ENCODE assay signal across 30 mouse cellular contexts in the genomic region with DNA sequence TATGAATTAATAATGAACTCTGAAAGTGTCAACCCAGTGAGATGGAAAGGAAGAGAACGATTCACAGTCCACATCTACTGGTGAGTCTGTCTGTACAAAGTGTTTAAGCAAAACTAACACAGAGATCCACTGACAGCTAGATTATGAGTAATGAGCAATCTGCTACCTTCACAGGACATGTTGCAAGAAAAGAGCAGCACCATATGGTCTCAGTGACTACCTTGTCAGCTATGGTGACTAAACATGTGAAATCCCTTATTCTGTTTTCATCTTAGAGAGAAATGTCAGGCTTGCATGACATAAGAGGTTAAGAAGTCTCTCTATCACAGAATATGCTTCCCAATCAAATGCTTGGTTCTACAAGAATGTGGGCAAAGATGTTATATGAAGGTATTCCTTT. TPM values are rescaled to one million over a fixed set of nuclear protein-coding genes. Genes with fewer than 3 reads are reported as not detected.
DNase-seq lines count a peak whose midpoint lies in the region; ATAC-seq lines count a peak whose summit lies in the region.
"Had no signal": no experiment of that assay in that cellular context is flagged by ENCODE, and none has a peak within 500 bp of the region (broad histone marks: within the 10 kb centered on the region; RNA-seq: fewer than 3 reads in every experiment).

No protein-coding gene starts in this region.

- no peak overlapping the region for H3K4me2 ChIP-seq in forebrain, embryonic 13.5 days
- no peak overlapping the region for H3K4me2 ChIP-seq in forebrain, embryonic 11.5 days (ENCODE audit: low read depth, low read length, severe bottlenecking)
- no peak overlapping the region for H3K4me2 ChIP-seq in forebrain, embryonic 16.5 days (ENCODE audit: low read length)
- H3K4me2 ChIP-seq in forebrain, embryonic 12.5 days, result no peak overlapping the region
- H3K4me2 ChIP-seq: embryonic facial prominence, embryonic 12.5 days; embryonic facial prominence, embryonic 15.5 days; heart, embryonic 12.5 days; heart, embryonic 15.5 days; hindbrain, embryonic 13.5 days had no signal

- no peak overlapping the region for H3K4me3 ChIP-seq in forebrain, embryonic 13.5 days
- no peak overlapping the region for H3K4me3 ChIP-seq in forebrain, embryonic 11.5 days (ENCODE audit: low read depth, low read length)
- H3K4me3 ChIP-seq in forebrain, embryonic 16.5 days (replicated peaks; ENCODE audit: low read length), result no peak overlapping the region
- H3K4me3 ChIP-seq in forebrain, embryonic 12.5 days (replicated peaks), result no peak overlapping the region
- H3K4me3 ChIP-seq: embryonic facial prominence, embryonic 12.5 days; embryonic facial prominence, embryonic 15.5 days; heart, embryonic 12.5 days; heart, embryonic 15.5 days; hindbrain, embryonic 10.5 days; hindbrain, embryonic 13.5 days had no signal

- no peaks in the 10 kb centered on the region for H3K9me3 ChIP-seq in forebrain, embryonic 13.5 days (replicated peaks)
- H3K9me3 ChIP-seq in forebrain, embryonic 11.5 days (ENCODE audit: control insufficient read depth, low read length), result no peaks in the 10 kb centered on the region
- no peaks in the 10 kb centered on the region for H3K9me3 ChIP-seq in forebrain, embryonic 16.5 days (ENCODE audit: control insufficient read depth, low read length)
- no peaks in the 10 kb centered on the region for H3K9me3 ChIP-seq in forebrain, embryonic 12.5 days
- H3K9me3 ChIP-seq: embryonic facial prominence, embryonic 12.5 days; embryonic facial prominence, embryonic 15.5 days; G1E; heart, embryonic 12.5 days; heart, embryonic 15.5 days; hindbrain, embryonic 10.5 days; hindbrain, embryonic 13.5 days had no signal

- H3K36me3 ChIP-seq in forebrain, embryonic 13.5 days (ENCODE audit: poor library complexity, severe bottlenecking), result no peaks in the 10 kb centered on the region
- H3K36me3 ChIP-seq in forebrain, embryonic 11.5 days (ENCODE audit: control insufficient read depth, insufficient read depth, low read length), result no peaks in the 10 kb centered on the region
- H3K36me3 ChIP-seq in forebrain, embryonic 16.5 days (ENCODE audit: control insufficient read depth, insufficient read depth), result no peaks in the 10 kb centered on the region
- H3K36me3 ChIP-seq in forebrain, embryonic 12.5 days (replicated peaks), result no peaks in the 10 kb centered on the region
- H3K36me3 ChIP-seq: embryonic facial prominence, embryonic 12.5 days; embryonic facial prominence, embryonic 15.5 days; G1E; heart, embryonic 12.5 days; heart, embryonic 15.5 days; hindbrain, embryonic 10.5 days; hindbrain, embryonic 13.5 days had no signal

- no peak for DNase-seq in forebrain, embryonic 11.5 days (ENCODE audit: low spot score)
- DNase-seq in right cerebral cortex, adult 18-20 months, result peak; percentile 36
- no peak for DNase-seq in right cerebral cortex, postnatal 4 days
- peak; percentile 7 for DNase-seq in retina, postnatal 1 day
- DNase-seq in kidney, postnatal 14 days, result no peak
- DNase-seq: adrenal gland, postnatal 10 days; adrenal gland, postnatal 36 days; B cell, adult 2 months; cerebellum, adult 11-12 months; cerebellum, adult 9-10 months; gastrocnemius, postnatal 25 days; heart, adult 18-20 months; heart, postnatal 10 days; heart, postnatal 36 days; kidney, adult 18-20 months had no signal

- H3K4me1 ChIP-seq in forebrain, embryonic 13.5 days, result no peaks in the 10 kb centered on the region
- no peaks in the 10 kb centered on the region for H3K4me1 ChIP-seq in forebrain, embryonic 11.5 days (replicated peaks; ENCODE audit: control insufficient read depth, insufficient read depth, low read length)
- no peaks in the 10 kb centered on the region for H3K4me1 ChIP-seq in forebrain, embryonic 16.5 days (replicated peaks; ENCODE audit: control insufficient read depth, insufficient read depth, low read length)
- H3K4me1 ChIP-seq in forebrain, embryonic 12.5 days, result no peaks in the 10 kb centered on the region
- H3K4me1 ChIP-seq: embryonic facial prominence, embryonic 12.5 days; embryonic facial prominence, embryonic 15.5 days; heart, embryonic 12.5 days; heart, embryonic 15.5 days; hindbrain, embryonic 10.5 days; hindbrain, embryonic 13.5 days had no signal

- H3K27ac ChIP-seq in forebrain, embryonic 13.5 days, result no peak overlapping the region
- no peak overlapping the region for H3K27ac ChIP-seq in forebrain, embryonic 11.5 days (ENCODE audit: low read depth, low read length)
- no peak overlapping the region for H3K27ac ChIP-seq in forebrain, embryonic 16.5 days (ENCODE audit: low read length)
- no peak overlapping the region for H3K27ac ChIP-seq in forebrain, embryonic 12.5 days
- H3K27ac ChIP-seq: embryonic facial prominence, embryonic 12.5 days; embryonic facial prominence, embryonic 15.5 days; heart, embryonic 15.5 days; hindbrain, embryonic 10.5 days; hindbrain, embryonic 13.5 days had no signal

- ATAC-seq in forebrain, embryonic 13.5 days, result peak; percentile 69
- ATAC-seq in forebrain, embryonic 11.5 days (replicated peaks; ENCODE audit: low FRiP score), result no peak
- ATAC-seq in forebrain, embryonic 16.5 days, result peak; percentile 66
- no peak for ATAC-seq in forebrain, embryonic 12.5 days (ENCODE audit: low FRiP score)
- ATAC-seq: hindbrain, embryonic 16.5 days; intestine, embryonic 16.5 days; Patski had no signal

- H3K27me3 ChIP-seq in forebrain, embryonic 13.5 days, result no peaks in the 10 kb centered on the region
- no peaks in the 10 kb centered on the region for H3K27me3 ChIP-seq in forebrain, embryonic 11.5 days (ENCODE audit: control insufficient read depth, insufficient read depth, low read length)
- no peaks in the 10 kb centered on the region for H3K27me3 ChIP-seq in forebrain, embryonic 16.5 days (replicated peaks; ENCODE audit: control insufficient read depth, insufficient read depth, low read length)
- H3K27me3 ChIP-seq in forebrain, embryonic 12.5 days, result no peaks in the 10 kb centered on the region
- H3K27me3 ChIP-seq: CH12.LX; embryonic facial prominence, embryonic 12.5 days; embryonic facial prominence, embryonic 15.5 days; heart, embryonic 12.5 days; heart, embryonic 15.5 days; hindbrain, embryonic 13.5 days; Patski had no signal

- WGBS in forebrain, embryonic 13.5 days, result 69% methylated on average over 1 of the region's 1 CpGs
- 79% methylated on average over 1 of the region's 1 CpGs for WGBS in forebrain, embryonic 11.5 days
- 45% methylated on average over 1 of the region's 1 CpGs for WGBS in forebrain, embryonic 16.5 days
- WGBS in forebrain, embryonic 12.5 days, result 79% methylated on average over 1 of the region's 1 CpGs

- H3K9ac ChIP-seq in forebrain, embryonic 13.5 days, result no peak overlapping the region
- H3K9ac ChIP-seq in forebrain, embryonic 11.5 days (ENCODE audit: low read length), result no peak overlapping the region
- no peak overlapping the region for H3K9ac ChIP-seq in forebrain, embryonic 16.5 days (replicated peaks; ENCODE audit: low read depth, low read length)
- no peak overlapping the region for H3K9ac ChIP-seq in forebrain, embryonic 12.5 days
- H3K9ac ChIP-seq: embryonic facial prominence, embryonic 12.5 days; embryonic facial prominence, embryonic 15.5 days; heart, embryonic 12.5 days; heart, embryonic 15.5 days; hindbrain, embryonic 13.5 days had no signal

RNA-seq across cellular contexts. Expression of gene Epha5, which starts 20.1 kb away (rescaled TPM):
- 117 and 136 TPM in 2 replicates for polyA plus RNA-seq in forebrain, embryonic 13.5 days (2015; fragmentation: Nextera tagmentation; extraction: Ambion mirVana)
- 19.4 and 21.6 TPM in 2 replicates for polyA plus RNA-seq in forebrain, embryonic 11.5 days (2014; fragmentation: Nextera tagmentation; extraction: Ambion mirVana)
- polyA plus RNA-seq in forebrain, embryonic 16.5 days (2015; fragmentation: Nextera tagmentation; extraction: Ambion mirVana), result 139 and 140 TPM in 2 replicates
- polyA plus RNA-seq in forebrain, embryonic 12.5 days (2016; fragmentation: Nextera tagmentation; extraction: Ambion mirVana), result 61.2 and 68.4 TPM in 2 replicates
- polyA plus RNA-seq: G1E; gonadal fat pad, adult 2 months; Patski had no signal

Comparison
In these comparisons a context has a peak if more than half of its experiments do, and no peak if none do; other contexts are left out.
1. ATAC-seq: peak in forebrain, embryonic 13.5 days (single experiment) and forebrain, embryonic 16.5 days (single experiment); none in forebrain, embryonic 11.5 days (single experiment) and forebrain, embryonic 12.5 days (single experiment).
2. DNase-seq: peak in right cerebral cortex, adult 18-20 months (single experiment) and retina, postnatal 1 day (single experiment); none in forebrain, embryonic 11.5 days (single experiment), right cerebral cortex, postnatal 4 days (single experiment) and kidney, postnatal 14 days (single experiment).